28 mouse cellular contexts compared by ENCODE assay signal in genomic region chr11:94447017-94447416, GRCm38 (mm10). TPM values are rescaled to one million over a fixed set of nuclear protein-coding genes. Genes with fewer than 3 reads are reported as not detected.
DNase-seq lines count a peak whose midpoint lies in the region; ATAC-seq and TF ChIP-seq lines count a peak whose summit lies in the region.
"Had no signal": no experiment of that assay in that cellular context is flagged by ENCODE, and none has a peak within 500 bp of the region (broad histone marks: within the 10 kb centered on the region; RNA-seq: fewer than 3 reads in every experiment).

No protein-coding gene starts in this region.

- peaks cover 11% of the 10 kb centered on the region; the same call in 1 of the 2 replicates for H3K27me3 ChIP-seq in forebrain, embryonic 10.5 days (ENCODE audit: poor library complexity, severe bottlenecking)
- no peaks in the 10 kb centered on the region for H3K27me3 ChIP-seq in forebrain, embryonic 15.5 days
- H3K27me3 ChIP-seq in liver, embryonic 12.5 days (replicated peaks), result peaks cover 82% of the 10 kb centered on the region
- H3K27me3 ChIP-seq in liver, postnatal 0 days (ENCODE audit: insufficient read depth, low read length), result 0 out of 2 replicates have a peak, but pooled peaks cover 4% of the 10 kb centered on the region
- H3K27me3 ChIP-seq: embryonic facial prominence, embryonic 12.5 days; limb, embryonic 15.5 days; lung, embryonic 15.5 days; stomach, embryonic 15.5 days had no signal

- H3K9me3 ChIP-seq in forebrain, embryonic 10.5 days, result no peaks in the 10 kb centered on the region
- no peaks in the 10 kb centered on the region for H3K9me3 ChIP-seq in forebrain, embryonic 15.5 days
- no peaks in the 10 kb centered on the region for H3K9me3 ChIP-seq in liver, embryonic 12.5 days (replicated peaks)
- H3K9me3 ChIP-seq in liver, postnatal 0 days (ENCODE audit: low read length), result no peaks in the 10 kb centered on the region
- H3K9me3 ChIP-seq: embryonic facial prominence, embryonic 12.5 days; limb, embryonic 15.5 days; lung, embryonic 15.5 days; stomach, embryonic 15.5 days had no signal

- WGBS in forebrain, embryonic 10.5 days, result 8% methylated on average over 3 of the region's 3 CpGs
- 5% methylated on average over 3 of the region's 3 CpGs for WGBS in forebrain, embryonic 15.5 days
- 27% methylated on average over 3 of the region's 3 CpGs for WGBS in liver, embryonic 12.5 days (ENCODE audit: insufficient replicate concordance)
- WGBS in liver, postnatal 0 days (ENCODE audit: insufficient replicate concordance), result 34% methylated on average over 3 of the region's 3 CpGs

- peaks cover 84% of the 10 kb centered on the region for H3K4me1 ChIP-seq in forebrain, embryonic 10.5 days
- peaks cover 38% of the 10 kb centered on the region for H3K4me1 ChIP-seq in forebrain, embryonic 15.5 days
- H3K4me1 ChIP-seq in liver, embryonic 12.5 days, result peaks cover 17% of the 10 kb centered on the region
- H3K4me1 ChIP-seq in liver, postnatal 0 days (ENCODE audit: insufficient read depth), result no peaks in the 10 kb centered on the region

- peaks cover 38% of the 10 kb centered on the region for H3K36me3 ChIP-seq in forebrain, embryonic 10.5 days (replicated peaks)
- H3K36me3 ChIP-seq in forebrain, embryonic 15.5 days, result no peaks in the 10 kb centered on the region
- no peaks in the 10 kb centered on the region for H3K36me3 ChIP-seq in liver, embryonic 12.5 days
- no peaks in the 10 kb centered on the region for H3K36me3 ChIP-seq in liver, postnatal 0 days (replicated peaks; ENCODE audit: insufficient read depth, low read length)
- H3K36me3 ChIP-seq: lung, embryonic 15.5 days; stomach, embryonic 15.5 days had no signal

- peak; percentile 40 for DNase-seq in forebrain, embryonic 10.5 days (ENCODE audit: extremely low spot score, low spot score)
- no peak for DNase-seq in liver, postnatal 0 days
- peak; percentile 90 for DNase-seq in retina, postnatal 1 day
- DNase-seq in spleen, postnatal 4 days (ENCODE audit: low spot score in 2 of 2), result no peak
- DNase-seq: adrenal gland, postnatal 25 days; cerebellum, adult 11-12 months; cerebellum, postnatal 14 days; gastrocnemius, postnatal 25 days; kidney, adult 2 months; kidney, postnatal 10 days; layer of hippocampus, postnatal 36 days; lung, postnatal 4 days; right cerebral cortex, postnatal 14 days; spleen, adult 18-20 months; thymus, adult 18-20 months had no signal

- no peak overlapping the region for H3K9ac ChIP-seq in forebrain, embryonic 15.5 days (replicated peaks)
- H3K9ac ChIP-seq in liver, embryonic 12.5 days, result no peak overlapping the region
- H3K9ac ChIP-seq in liver, postnatal 0 days (replicated peaks), result no peak overlapping the region
- H3K9ac ChIP-seq: embryonic facial prominence, embryonic 12.5 days; limb, embryonic 15.5 days; lung, embryonic 15.5 days; stomach, embryonic 15.5 days had no signal

- no peak overlapping the region for H3K4me2 ChIP-seq in forebrain, embryonic 15.5 days (replicated peaks)
- H3K4me2 ChIP-seq in liver, embryonic 12.5 days, result no peak overlapping the region
- H3K4me2 ChIP-seq in liver, postnatal 0 days (ENCODE audit: low read depth, low read length), result no peak overlapping the region
- H3K4me2 ChIP-seq: embryonic facial prominence, embryonic 12.5 days; limb, embryonic 15.5 days; lung, embryonic 15.5 days; stomach, embryonic 15.5 days had no signal

- peak overlapping the region; percentile 68 for H3K27ac ChIP-seq in forebrain, embryonic 10.5 days
- no peak overlapping the region for H3K27ac ChIP-seq in forebrain, embryonic 15.5 days (replicated peaks)
- no peak overlapping the region for H3K27ac ChIP-seq in liver, embryonic 12.5 days
- no peak overlapping the region for H3K27ac ChIP-seq in liver, postnatal 0 days (ENCODE audit: low read depth)
- H3K27ac ChIP-seq: embryonic facial prominence, embryonic 12.5 days; layer of hippocampus, adult 2 months; limb, embryonic 15.5 days; lung, embryonic 15.5 days; stomach, embryonic 15.5 days had no signal

- TF ChIP-seq EP300 in liver, postnatal 0 days (IDR thresholded peaks at IDR 0.05; ENCODE audit: low read depth), result no peak

- no peak overlapping the region for H3K4me3 ChIP-seq in forebrain, embryonic 10.5 days
- no peak overlapping the region for H3K4me3 ChIP-seq in forebrain, embryonic 15.5 days
- no peak overlapping the region for H3K4me3 ChIP-seq in liver, embryonic 12.5 days
- no peak overlapping the region for H3K4me3 ChIP-seq in liver, postnatal 0 days (ENCODE audit: low read depth, low read length)
- H3K4me3 ChIP-seq: embryonic facial prominence, embryonic 12.5 days; layer of hippocampus, adult 2 months; limb, embryonic 15.5 days; lung, embryonic 15.5 days; stomach, embryonic 15.5 days had no signal

- no peak for TF ChIP-seq CTCF in liver, postnatal 0 days (IDR thresholded peaks at IDR 0.05; ENCODE audit: low read depth)

- no peak for ATAC-seq in forebrain, embryonic 15.5 days (replicated peaks)
- ATAC-seq in liver, embryonic 12.5 days, result peak; percentile 52; the same call in 1 of the 2 replicates
- ATAC-seq in liver, postnatal 0 days, result no peak
- ATAC-seq in megakaryocyte-erythroid progenitor cell, adult 5-6 weeks (replicated peaks; ENCODE audit: low FRiP score, low TSS enrichment, poor library complexity, severe bottlenecking), result 0 out of 2 replicates have a peak, but pooled peaks have one; percentile 39
- ATAC-seq: inflammation-experienced regulatory T-cells, adult 6 months had no signal

RNA-seq across cellular contexts. Expression of gene Cacna1g, which starts 27.0 kb away (rescaled TPM):
- 7.0 and 8.3 TPM in 2 replicates for polyA plus RNA-seq in forebrain, embryonic 10.5 days (2016; fragmentation: Nextera tagmentation; extraction: Ambion mirVana)
- polyA plus RNA-seq in forebrain, embryonic 15.5 days (2015; fragmentation: Nextera tagmentation; extraction: Ambion mirVana), result 6.8 and 9.2 TPM in 2 replicates
- 2.5 and 3.2 TPM in 2 replicates for polyA plus RNA-seq in liver, embryonic 12.5 days (2016; fragmentation: Nextera tagmentation; extraction: Ambion mirVana)
- 0.14 and 0.29 TPM in 2 replicates for polyA plus RNA-seq in liver, postnatal 0 days (2015; fragmentation: Nextera tagmentation; extraction: Ambion mirVana)
- 0.35 and 1.9 TPM in 2 replicates for total RNA-seq in megakaryocyte-erythroid progenitor cell, adult 5-6 weeks (2014; fragmentation: Nextera tagmentation)
- total RNA-seq in megakaryocyte-erythroid progenitor cell, adult 5-6 weeks (2017), result 0.04 and 3.8 TPM in 2 replicates
- total RNA-seq: hematopoietic stem cell, adult 5-6 weeks; monocyte, adult 5-6 weeks had no signal
- polyA plus RNA-seq: inflammation-experienced regulatory T-cells, adult 6 months had no signal

RNA-seq across cellular contexts. Expression of gene Spata20, which starts 39.0 kb away (rescaled TPM):
- not detected in 2 replicates for polyA plus RNA-seq in forebrain, embryonic 10.5 days (2016; fragmentation: Nextera tagmentation; extraction: Ambion mirVana)
- 0.38 and 0.86 TPM in 2 replicates for polyA plus RNA-seq in forebrain, embryonic 15.5 days (2015; fragmentation: Nextera tagmentation; extraction: Ambion mirVana)
- polyA plus RNA-seq in liver, embryonic 12.5 days (2016; fragmentation: Nextera tagmentation; extraction: Ambion mirVana), result not detected in 2 replicates
- polyA plus RNA-seq in liver, postnatal 0 days (2015; fragmentation: Nextera tagmentation; extraction: Ambion mirVana), result not detected in 2 replicates
- total RNA-seq in megakaryocyte-erythroid progenitor cell, adult 5-6 weeks (2014; fragmentation: Nextera tagmentation), result not detected in 2 replicates
- total RNA-seq in megakaryocyte-erythroid progenitor cell, adult 5-6 weeks (2017), result not detected in 2 replicates
- total RNA-seq: adrenal gland, postnatal 25 days; CH12.LX; gastrocnemius, postnatal 25 days; hematopoietic stem cell, adult 5-6 weeks had no signal
- polyA plus RNA-seq: inflammation-experienced regulatory T-cells, adult 6 months; neural tube, embryonic 11.5 days had no signal

RNA-seq across cellular contexts. Expression of gene Epn3, which starts 52.8 kb away (rescaled TPM):
- 1.6 and 2.0 TPM in 2 replicates for polyA plus RNA-seq in forebrain, embryonic 10.5 days (2016; fragmentation: Nextera tagmentation; extraction: Ambion mirVana)
- polyA plus RNA-seq in forebrain, embryonic 15.5 days (2015; fragmentation: Nextera tagmentation; extraction: Ambion mirVana), result 0.66 and 0.75 TPM in 2 replicates
- not detected in 2 replicates for polyA plus RNA-seq in liver, embryonic 12.5 days (2016; fragmentation: Nextera tagmentation; extraction: Ambion mirVana)
- 0.21 and 0.22 TPM in 2 replicates for polyA plus RNA-seq in liver, postnatal 0 days (2015; fragmentation: Nextera tagmentation; extraction: Ambion mirVana)
- total RNA-seq in megakaryocyte-erythroid progenitor cell, adult 5-6 weeks (2014; fragmentation: Nextera tagmentation), result not detected in 2 replicates
- not detected in 2 replicates for total RNA-seq in megakaryocyte-erythroid progenitor cell, adult 5-6 weeks (2017)
- total RNA-seq: monocyte, adult 5-6 weeks had no signal
- polyA plus RNA-seq: inflammation-experienced regulatory T-cells, adult 6 months had no signal

RNA-seq across cellular contexts. Expression of gene Abcc3, which starts 54.2 kb away (rescaled TPM):
- 0.12 and 0.22 TPM in 2 replicates for polyA plus RNA-seq in forebrain, embryonic 10.5 days (2016; fragmentation: Nextera tagmentation; extraction: Ambion mirVana)
- polyA plus RNA-seq in forebrain, embryonic 15.5 days (2015; fragmentation: Nextera tagmentation; extraction: Ambion mirVana), result 0.60 and 0.66 TPM in 2 replicates
- polyA plus RNA-seq in liver, embryonic 12.5 days (2016; fragmentation: Nextera tagmentation; extraction: Ambion mirVana), result 4.0 and 4.3 TPM in 2 replicates
- polyA plus RNA-seq in liver, postnatal 0 days (2015; fragmentation: Nextera tagmentation; extraction: Ambion mirVana), result 6.7 and 8.3 TPM in 2 replicates
- not detected in 2 replicates for total RNA-seq in megakaryocyte-erythroid progenitor cell, adult 5-6 weeks (2014; fragmentation: Nextera tagmentation)
- total RNA-seq in megakaryocyte-erythroid progenitor cell, adult 5-6 weeks (2017), result 0.04 TPM in 1 of 2 replicates, not detected in the other

Comparison
In these comparisons a context has a peak if more than half of its experiments do, and no peak if none do; other contexts are left out.
1. ATAC-seq: peak in liver, embryonic 12.5 days (single experiment) and megakaryocyte-erythroid progenitor cell, adult 5-6 weeks (single experiment); none in forebrain, embryonic 15.5 days (single experiment) and liver, postnatal 0 days (single experiment).
2. DNase-seq: peak in forebrain, embryonic 10.5 days (single experiment) and retina, postnatal 1 day (single experiment); none in liver, postnatal 0 days (single experiment) and spleen, postnatal 4 days (0 of 2).